9 mouse cellular contexts compared by ENCODE assay signal in genomic region chr12:105611748-105612147, GRCm38 (mm10). TPM values are rescaled to one million over a fixed set of nuclear protein-coding genes. Genes with fewer than 3 reads are reported as not detected.
DNase-seq lines count a peak whose midpoint lies in the region; ATAC-seq and TF ChIP-seq lines count a peak whose summit lies in the region.
"Had no signal": no experiment of that assay in that cellular context is flagged by ENCODE, and none has a peak within 500 bp of the region (broad histone marks: within the 10 kb centered on the region; RNA-seq: fewer than 3 reads in every experiment).

No protein-coding gene starts in this region.

- no peak for TF ChIP-seq EP300 in lung, postnatal 0 days (IDR thresholded peaks at IDR 0.05)

- peak; percentile 59 for DNase-seq in CD4-positive, CD25-positive, alpha-beta regulatory T cell, adult 2 months (ENCODE audit: low read depth, low spot score)
- DNase-seq in adipocyte (ENCODE audit: low spot score), result peak; percentile 45
- DNase-seq in embryo, embryonic 10.5 days (ENCODE audit: low spot score), result peak; percentile 90
- peak; percentile 56 to 63 for DNase-seq in heart, postnatal 14 days
- DNase-seq in large intestine, adult 2 months (ENCODE audit: low read depth, low spot score), result peak; percentile 31
- DNase-seq in lung, postnatal 0 days (ENCODE audit: low spot score), result peak; percentile 75
- peak; percentile 57 for DNase-seq in right cerebral cortex, adult 18-20 months

- H3K27me3 ChIP-seq in lung, postnatal 0 days (replicated peaks; ENCODE audit: insufficient read depth, low read length), result no peaks in the 10 kb centered on the region

- no peak overlapping the region for H3K27ac ChIP-seq in lung, postnatal 0 days (ENCODE audit: low read length)
- H3K27ac ChIP-seq: macrophage had no signal

- no peak for ATAC-seq in CD4-positive, CD25-positive, alpha-beta regulatory T cell, adult 4 months
- peak; percentile 41; the same call in 1 of the 2 replicates for ATAC-seq in lung, postnatal 0 days

- H3K4me3 ChIP-seq in lung, postnatal 0 days (ENCODE audit: low read depth, low read length), result no peak overlapping the region

- 33% methylated on average over 7 of the region's 7 CpGs for WGBS in large intestine, adult 2 months
- WGBS in lung, postnatal 0 days, result 17% methylated on average over 7 of the region's 7 CpGs

- no peak overlapping the region for H3K9ac ChIP-seq in lung, postnatal 0 days (replicated peaks; ENCODE audit: low read depth)

- no peaks in the 10 kb centered on the region for H3K4me1 ChIP-seq in lung, postnatal 0 days (ENCODE audit: insufficient read depth, low read depth, low read length)

- H3K36me3 ChIP-seq in lung, postnatal 0 days (ENCODE audit: insufficient read depth, low read length), result no peaks in the 10 kb centered on the region

- no peaks in the 10 kb centered on the region for H3K9me3 ChIP-seq in lung, postnatal 0 days (ENCODE audit: low read length)

- no peak overlapping the region for H3K4me2 ChIP-seq in lung, postnatal 0 days (replicated peaks; ENCODE audit: low read depth, low read length)

- TF ChIP-seq CTCF in lung, postnatal 0 days (IDR thresholded peaks at IDR 0.05), result peak; percentile 86

- intact Hi-C loops in heart, postnatal 14 days (cut with DNase I), result no loop called here

RNA-seq across cellular contexts. Expression of gene Bdkrb1, which starts 8.9 kb away (rescaled TPM):
- polyA plus RNA-seq in CD4-positive, CD25-positive, alpha-beta regulatory T cell, adult 4 months (2017; shearing (Covaris generic)), result 1 to 10 TPM; 3.1 to 3.5 TPM
- not detected for total RNA-seq in heart, postnatal 14 days (2021)
- polyA plus RNA-seq in large intestine, adult 2 months (2012; rRNA removed), result 1.6 and 2.1 TPM in 2 replicates
- 0.26 and 0.37 TPM in 2 replicates for polyA plus RNA-seq in lung, postnatal 0 days (2015; fragmentation: Nextera tagmentation; extraction: Ambion mirVana)
- polyA plus RNA-seq: macrophage had no signal

RNA-seq across cellular contexts. Expression of gene Bdkrb2, which starts 48.7 kb away (rescaled TPM):
- polyA plus RNA-seq in CD4-positive, CD25-positive, alpha-beta regulatory T cell, adult 4 months (2017; shearing (Covaris generic)), result not detected
- 1 to 10 TPM; 1.6 TPM for total RNA-seq in heart, postnatal 14 days (2021)
- 6.0 and 9.0 TPM in 2 replicates for polyA plus RNA-seq in large intestine, adult 2 months (2012; rRNA removed)
- 2.1 and 2.5 TPM in 2 replicates for polyA plus RNA-seq in lung, postnatal 0 days (2015; fragmentation: Nextera tagmentation; extraction: Ambion mirVana)
- polyA plus RNA-seq: macrophage had no signal

Comparison
In these comparisons a context has a peak if more than half of its experiments do, and no peak if none do; other contexts are left out.
1. DNase-seq: peak in every context shown above with its lines; median percentile 90 in embryo, embryonic 10.5 days; 75 in lung, postnatal 0 days; 60 in heart, postnatal 14 days; 59 in CD4-positive, CD25-positive, alpha-beta regulatory T cell, adult 2 months; 57 in right cerebral cortex, adult 18-20 months; 45 in adipocyte; 31 in large intestine, adult 2 months.